Mouse (Mus musculus) embryo, embryonic 11.5 days (tissue): ENCODE measurements around the gene Paqr8.

Source experiments
- DNase-seq: peaks from one replicate; pipeline ENCODE4 v3.0.0-alpha.2; 2012; ENCODE audit warnings: low read depth, low spot score

The Paqr8 gene

DNA sequence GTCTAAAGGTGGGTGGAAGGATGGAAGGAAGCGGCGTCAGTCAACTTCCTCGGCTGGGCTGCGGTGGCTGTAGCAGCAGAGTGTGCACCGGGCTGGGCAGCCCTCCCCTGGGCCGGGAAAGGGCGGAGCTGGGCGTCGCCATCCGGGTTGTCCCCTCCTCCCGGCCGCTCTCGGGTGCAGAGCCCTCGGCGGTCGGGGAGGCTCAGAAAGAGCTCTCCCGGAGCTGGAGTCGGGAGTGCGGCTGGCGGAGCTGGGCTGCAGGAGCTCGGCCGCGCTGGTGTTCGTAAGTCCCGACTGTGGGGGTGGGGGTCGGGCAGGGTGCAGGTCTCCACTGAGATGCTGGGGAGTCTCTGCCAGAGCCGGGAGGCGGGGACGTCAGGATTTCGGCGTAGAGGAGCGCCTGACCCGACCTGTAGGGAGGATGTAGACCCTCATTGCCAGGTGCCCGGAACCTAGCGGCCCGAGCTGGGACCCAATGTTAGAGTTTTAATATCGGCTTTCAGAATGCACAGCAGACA lies at the start of gene Paqr8:
Gene Paqr8 (plus strand): TSS at position 203 of the 518 bp plus-strand sequence.
- peak; percentile 63 for DNase-seq

DNA sequence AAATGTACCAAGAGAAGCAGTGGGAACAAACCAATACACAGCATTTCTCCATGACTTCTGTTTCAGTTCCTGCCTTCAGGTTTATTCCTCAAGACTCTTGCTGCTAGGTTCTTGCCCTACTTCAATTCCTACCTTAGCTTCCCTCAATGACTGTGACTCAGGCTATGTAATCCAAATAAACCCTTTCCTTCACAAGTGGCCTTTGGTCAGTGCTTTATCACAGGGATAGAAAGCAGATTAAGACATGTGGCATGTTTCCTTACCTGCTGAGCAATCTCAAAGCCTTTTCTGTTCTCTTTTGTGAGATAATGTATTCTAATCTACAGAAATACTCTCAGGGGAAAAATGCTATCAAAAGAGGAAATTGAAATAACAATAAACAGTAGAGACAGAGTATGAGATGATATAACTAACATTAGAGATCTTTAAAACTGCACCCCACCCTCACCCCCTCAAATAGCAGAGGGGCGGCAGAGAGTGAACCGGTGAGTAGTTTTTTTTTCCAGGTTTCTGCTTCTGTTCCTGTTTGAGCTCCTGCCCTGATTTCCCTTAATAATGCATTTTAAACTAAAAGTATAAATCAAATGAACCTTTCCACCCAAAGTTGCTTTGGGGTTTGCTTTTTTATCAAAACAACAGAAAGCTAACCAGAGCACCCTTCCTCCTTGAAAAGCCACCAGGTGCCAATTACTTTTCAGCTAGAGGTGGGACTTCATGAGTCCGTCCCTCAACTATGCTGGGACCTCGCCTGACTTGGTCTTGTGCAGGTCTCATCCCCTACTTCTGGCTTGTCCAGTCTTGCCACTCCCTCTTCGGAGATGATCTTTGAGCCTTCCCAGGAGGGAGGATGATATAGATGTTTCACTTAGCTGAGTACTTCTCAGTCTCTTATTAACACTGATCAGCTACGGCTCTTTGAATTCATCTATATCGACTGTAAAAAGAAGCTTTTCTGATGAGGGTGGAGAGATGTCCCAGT lies 33.2 kb upstream of the Paqr8 start:
- DNase-seq: no peak

DNA sequence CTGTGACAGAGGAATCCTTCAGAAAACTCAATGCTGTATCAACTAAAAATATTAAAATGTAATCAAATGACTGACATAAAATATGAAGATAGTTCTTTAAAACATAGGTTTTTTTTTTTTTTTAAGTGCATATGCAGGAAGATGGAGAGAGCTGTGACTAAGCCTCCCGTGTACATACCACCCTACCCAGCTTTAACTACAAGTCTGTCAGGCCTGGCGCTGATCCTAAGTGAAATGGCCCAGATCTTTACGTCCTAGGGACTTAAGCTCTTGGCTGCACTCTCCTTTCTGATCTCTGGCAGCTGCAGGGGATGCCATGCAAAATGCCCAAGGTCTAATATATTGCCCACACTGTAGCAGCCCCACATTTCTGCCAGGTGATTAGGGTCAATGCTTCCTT lies 29.6 kb upstream of the Paqr8 start:
- DNase-seq: no peak

DNA sequence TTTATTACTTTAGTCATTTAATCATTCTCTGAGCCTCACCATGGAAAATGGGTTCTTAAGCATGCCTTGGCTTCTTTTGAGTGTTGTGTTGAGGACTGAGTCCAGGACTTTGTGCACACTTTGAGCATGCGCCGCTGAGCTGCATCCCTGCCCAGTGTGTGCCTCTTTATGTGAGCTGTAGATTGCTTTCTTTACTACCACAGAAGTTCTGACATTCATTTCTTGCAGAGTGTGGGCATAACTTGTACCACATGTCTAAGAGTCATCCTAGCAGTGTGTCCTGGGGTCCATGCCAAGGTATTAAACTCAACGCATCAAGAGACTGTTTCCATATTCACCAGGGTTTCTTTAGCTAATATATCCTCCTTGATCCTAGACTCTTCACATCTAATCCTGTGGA lies 28.5 kb upstream of the Paqr8 start:
- DNase-seq: no peak

DNA sequence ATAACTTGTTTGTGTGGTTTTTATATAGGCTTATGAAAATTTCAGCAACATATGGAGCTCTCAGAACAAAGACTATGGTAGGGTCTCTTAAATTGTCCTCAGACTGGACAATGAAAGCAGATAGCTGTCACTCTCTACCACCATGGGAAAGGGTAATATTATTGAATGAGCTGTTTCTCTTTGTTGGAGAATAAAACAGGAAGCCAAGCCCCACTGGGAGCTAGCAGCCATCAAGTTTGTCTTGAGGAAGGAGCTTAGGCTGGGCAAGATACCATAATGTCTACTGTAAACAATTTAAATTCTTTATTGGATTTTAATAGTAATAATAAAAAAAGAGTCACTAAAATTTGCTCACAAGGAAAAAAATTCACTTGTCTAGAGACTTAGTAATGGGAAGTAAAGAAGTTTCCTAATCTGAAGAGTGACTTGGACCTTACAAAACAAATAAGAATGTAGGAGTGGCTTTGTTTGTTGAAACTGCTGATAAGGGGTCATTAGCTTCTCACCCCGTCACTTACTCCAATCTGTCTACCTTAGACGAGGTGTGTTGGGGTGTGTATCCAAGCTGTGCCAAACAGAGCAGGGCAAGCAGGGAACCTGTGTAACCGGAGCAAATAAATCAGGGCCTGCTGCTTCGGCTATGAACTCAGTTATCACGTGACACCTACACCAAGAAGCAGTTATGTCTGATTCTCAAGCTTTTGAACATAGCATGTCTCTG lies 26.8 kb upstream of the Paqr8 start:
- DNase-seq: no peak

DNA sequence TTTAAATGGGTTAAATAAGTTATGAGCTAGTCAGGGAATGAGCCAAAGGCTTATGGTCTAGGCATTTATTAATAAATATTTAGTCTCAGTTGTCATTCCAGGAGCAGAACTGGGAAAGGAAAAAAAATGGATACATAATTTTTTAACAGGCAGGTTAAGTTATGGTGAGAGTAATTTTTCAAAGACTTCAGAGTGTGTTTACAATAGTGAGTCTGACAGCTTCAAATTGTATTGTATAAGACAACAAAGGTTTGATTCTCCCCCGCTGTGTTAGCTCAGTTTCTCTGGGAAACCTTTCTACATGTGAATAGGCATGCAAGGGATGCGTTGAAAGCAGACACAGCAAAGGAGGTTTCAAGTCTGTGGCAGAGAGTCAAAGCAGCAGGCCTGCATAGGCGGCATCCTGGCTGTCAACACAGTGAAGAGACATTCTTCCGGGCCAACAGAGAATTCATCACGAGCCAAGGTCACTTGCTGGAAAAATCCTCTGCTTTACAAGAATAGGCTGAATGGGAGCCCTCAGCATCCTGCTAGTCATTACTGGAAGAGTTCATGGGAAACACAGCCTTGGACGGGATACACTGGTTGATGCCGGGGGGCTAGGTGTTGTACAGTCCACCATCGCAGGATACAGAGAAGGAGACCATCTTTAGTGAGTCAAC lies 23.0 kb upstream of the Paqr8 start:
- DNase-seq: no peak

DNA sequence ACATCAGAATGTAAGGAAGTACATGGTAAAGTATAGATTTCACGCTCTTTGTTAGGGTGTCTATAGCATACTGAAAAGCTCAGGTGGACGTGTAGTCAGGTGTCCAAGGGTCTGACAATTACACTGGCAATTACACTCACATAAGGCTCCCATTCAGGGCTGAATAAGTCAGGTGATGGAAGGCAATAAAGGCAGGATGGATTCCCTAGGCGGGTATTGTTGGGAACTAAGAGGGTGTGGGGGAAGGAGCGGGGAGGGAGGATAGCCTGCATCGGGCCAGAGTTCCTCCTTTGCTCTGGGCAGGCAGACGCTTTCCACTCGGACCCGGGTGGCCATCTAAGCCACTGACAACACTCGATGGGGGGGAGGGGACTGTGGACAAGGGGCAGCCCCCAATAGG lies 22.4 kb upstream of the Paqr8 start:
- DNase-seq: no peak

DNA sequence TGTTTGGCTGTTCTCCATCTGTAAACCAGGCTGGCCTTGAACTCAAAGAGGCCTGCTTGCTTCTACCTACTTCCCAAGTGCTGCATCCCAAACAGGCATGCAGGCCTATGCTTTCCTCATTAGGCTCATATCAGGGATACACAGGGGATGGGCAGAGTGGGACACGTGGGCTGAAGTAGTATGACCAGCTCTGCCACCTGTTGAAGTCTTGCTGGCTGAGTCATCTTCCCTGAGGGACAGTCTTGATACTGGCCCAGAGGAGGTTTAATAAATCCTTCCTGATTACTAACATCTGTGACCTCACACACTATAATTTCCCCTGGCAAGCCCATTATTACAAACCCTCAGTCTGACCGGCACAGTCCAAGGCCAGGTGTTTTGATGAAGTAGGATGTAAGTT lies 19.5 kb upstream of the Paqr8 start:
- no peak for DNase-seq

DNA sequence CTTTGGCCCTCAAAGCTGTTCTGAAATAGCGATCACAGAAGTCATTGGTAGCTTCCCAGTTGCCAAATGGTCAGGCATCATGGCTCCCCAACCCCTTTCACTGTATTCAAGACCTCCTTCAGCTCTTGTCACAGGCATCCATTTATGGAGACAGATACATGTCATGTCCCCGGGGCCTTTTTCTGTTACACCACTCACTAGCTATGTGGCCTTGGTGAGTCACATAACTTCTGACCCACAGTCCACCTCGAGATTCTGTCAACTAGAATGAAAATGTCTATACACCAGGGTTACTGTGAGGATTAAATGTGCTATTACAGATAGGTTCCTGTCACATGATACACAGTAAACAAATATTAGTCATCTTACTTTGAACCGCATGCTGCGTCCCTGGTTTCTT lies 17.9 kb upstream of the Paqr8 start:
- DNase-seq: no peak

DNA sequence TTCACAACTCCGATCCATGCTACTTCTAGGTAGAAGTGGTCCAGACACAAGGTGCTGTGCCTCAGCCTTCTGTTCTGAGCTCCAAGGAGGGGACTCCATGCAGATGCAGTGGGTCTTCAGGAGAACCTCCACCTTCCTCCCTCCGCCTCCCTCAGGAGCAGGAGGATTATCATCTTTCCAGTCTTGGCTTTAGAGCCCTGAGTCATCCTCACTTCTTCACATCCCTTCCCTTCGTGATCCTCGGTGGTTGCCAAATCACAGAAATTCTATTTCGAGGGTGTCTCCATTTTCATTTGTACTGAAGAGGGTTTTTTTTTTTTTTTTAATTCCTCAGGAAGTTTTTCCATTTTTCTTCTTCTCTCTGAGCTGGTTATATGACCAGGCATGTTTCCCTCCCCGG lies 16.3 kb upstream of the Paqr8 start:
- DNase-seq: no peak

DNA sequence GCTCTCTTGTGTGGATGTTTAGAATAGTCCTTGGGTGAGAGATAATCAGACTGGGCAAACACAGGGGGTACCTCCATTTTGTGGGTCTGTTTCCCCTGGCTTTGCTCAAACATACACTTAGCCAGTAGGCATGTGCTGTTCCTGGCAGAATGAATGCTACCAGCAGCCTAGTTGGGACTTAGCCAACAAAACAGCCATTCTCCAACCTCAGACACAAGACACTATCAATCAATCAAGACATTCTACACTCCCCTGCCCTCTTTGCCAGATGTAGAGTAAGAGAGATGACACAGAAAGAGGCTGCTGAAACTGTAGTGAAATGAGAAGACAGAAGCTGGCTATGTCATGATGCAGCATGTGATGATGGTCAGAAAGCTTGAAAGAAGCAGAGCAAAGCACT lies 13.1 kb upstream of the Paqr8 start:
- DNase-seq: no peak

DNA sequence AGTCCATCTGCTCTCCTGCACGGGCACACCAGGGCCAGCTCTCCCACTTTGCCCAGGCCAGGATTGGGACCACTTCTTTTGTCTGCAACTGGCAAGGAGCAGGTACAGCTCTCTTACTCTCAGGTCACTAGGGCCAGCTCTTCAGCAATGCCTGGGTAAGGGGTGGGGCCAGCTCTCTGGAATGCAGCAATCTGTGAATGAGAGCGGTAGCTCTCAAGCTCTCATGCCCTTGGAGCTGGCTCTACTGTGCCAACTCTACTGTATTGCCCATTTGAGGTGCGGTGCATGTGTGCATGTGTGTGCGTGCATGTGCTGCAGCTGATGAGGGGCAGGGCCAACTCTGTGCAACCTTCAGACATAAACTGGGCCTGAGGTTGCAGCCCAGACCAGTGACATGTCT lies 11.0 kb upstream of the Paqr8 start:
- DNase-seq: no peak

DNA sequence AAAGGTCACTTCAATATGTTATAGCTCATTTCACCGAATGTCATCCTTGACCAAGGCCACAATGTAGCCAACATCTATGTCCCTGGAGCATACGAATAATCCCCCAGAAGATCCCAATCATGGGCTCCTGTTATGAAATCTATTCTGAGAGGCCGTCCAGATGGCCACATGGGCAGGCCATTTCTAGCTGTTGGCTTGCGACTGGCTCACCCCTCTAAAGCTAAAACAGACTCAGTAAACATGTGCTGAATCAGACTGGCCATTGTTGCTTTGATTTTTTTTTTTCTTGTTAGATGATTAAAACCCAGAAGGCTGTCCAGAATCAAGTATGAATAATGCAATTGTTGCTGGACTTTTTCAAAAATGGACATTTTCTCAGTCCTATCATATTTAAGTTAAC lies 7.3 kb upstream of the Paqr8 start:
- no peak for DNase-seq

DNA sequence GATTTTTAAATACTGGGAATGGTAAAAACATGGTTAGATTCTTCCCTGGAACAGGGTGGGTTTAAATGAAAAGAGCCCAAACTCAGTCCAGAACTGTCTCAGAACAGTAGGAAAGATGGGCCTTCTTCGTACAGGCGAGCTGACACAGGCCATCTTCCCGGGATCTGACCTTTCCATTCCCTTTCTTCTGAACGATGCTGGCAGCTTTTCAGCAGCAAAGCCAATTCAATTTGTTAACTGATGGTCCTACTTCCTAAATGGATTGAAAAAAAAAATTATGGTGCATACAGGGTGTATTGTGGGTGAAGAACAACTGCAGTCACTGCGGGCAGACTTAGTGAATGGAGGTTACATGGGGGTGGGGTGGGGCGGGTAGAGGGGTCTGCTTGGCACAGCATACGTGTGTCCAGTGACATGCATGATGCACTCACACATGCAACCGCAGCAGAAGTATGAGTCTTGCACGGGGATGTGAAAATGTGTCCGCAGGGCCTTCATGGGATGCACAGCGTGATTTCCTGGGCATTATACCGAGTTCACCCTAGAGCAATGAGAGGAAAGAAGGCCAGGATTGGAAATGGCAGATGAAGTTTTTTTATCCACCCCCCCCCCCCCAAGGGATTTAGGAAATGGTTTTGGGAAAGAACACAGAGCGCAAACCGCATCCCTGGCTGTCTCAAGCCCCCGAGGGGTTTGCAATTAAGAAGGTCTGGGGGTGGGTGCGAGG lies 566 bp upstream of the Paqr8 start:
- no peak for DNase-seq

DNA sequence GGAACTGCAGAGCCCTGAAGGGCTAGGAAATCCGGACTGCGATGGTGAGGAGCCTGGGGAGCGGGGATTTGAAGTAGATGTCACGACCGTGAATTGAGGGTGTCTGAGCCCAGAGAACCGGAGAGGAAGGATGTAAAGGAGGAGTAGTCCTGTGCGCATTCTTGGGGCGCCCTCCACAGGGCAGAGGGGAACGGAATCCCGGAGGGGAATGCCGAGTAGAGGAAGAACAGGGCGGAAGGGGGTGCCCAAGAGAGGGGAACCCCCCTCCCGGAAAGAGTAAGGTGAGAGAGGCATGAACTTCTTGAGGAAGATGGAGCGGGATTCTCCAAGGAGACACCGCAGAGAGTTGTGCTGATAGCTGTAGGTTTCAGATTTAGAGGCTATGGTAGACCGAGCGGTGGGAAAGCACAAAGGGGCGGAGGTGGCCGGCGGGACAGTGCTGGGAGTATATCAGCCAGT lies 564 bp downstream of the Paqr8 start:
- DNase-seq: no peak

DNA sequence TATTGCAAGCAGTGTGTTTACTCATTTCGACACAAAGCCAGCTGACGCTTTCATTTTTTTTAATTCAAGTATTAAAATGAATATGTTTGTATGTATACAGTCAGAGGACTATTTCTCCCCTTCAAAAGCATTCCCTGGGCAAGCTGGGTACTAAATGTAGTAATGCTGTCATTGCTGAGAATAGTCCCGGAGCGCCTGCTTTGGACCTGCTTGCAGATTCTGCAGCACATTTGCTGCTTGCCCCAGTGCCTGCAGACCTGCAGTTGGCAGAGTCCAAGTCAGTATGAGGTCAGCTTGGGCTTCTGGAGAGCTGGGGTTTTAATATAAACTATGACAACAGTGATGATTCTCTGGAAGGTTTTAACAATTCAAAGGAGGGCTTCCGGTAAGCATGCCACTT lies 2.7 kb downstream of the Paqr8 start:
- DNase-seq: no peak

DNA sequence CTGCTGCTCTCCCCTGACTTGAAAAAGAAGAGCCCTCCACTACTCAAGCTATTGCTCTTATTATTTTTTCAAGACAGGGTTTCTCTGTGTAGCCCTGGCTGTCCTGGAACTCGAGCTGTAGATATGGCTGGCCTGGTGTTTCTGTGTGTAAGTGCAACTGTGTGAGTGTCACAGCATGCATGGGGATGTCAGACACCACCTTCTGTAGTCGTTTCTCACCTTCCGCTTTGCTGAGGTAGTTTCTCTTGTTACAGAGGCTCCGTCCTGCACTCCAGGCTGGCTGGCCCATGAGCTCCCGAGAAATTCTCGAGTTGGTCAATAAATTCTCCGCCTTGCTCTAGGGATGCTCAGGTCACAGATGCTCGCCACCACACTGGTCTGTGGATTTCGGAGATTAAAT lies 8.0 kb downstream of the Paqr8 start:
- no peak for DNase-seq

DNA sequence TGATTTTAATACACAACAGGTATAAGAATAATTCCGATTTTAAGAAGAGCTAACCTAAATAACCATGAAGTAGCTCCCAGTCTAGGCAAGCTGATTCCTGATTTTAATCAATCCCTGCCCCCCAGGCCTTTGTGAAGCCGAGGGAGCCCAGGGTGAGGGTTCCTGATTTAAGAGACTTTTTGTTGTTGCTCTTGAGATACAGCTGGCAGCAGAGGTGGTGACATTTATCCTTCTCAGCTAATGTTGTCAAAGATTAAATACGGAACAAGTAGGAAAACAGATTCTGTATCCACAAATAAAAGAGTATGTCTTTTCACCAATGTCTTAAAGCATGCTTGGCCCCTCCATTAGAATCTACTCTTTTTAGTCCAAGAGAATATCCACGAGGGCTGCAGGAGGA lies 9.9 kb downstream of the Paqr8 start:
- no peak for DNase-seq

DNA sequence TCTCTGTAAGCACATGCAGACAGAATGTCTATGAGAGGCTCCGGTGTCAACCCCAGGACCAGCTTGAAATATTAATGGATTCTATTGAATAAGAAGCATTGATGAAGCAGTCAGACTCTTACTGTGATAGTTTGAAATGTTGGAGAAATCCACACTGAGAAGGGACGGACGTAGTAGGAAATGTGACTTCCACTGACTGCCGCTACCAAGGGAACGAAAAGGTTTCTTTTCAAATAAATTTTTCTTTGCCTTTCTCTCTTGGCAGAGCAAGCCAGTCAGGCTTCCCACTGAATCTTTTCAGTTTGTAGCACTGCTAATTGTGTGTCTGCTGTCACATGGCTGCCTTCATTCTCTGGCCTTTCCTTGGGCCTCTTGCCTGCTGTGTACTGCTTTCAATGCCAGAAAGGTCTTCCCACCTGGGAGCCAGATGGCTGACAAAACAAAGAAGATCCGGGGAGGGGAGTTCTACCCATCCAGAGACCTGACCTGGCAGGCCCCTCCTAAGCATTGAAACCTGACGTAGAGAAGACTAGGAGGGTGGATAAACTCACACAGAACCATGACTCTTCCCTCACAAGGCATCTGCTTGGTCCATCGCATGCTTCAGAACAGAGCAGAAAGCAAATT lies 15.2 kb downstream of the Paqr8 start:
- DNase-seq: no peak

DNA sequence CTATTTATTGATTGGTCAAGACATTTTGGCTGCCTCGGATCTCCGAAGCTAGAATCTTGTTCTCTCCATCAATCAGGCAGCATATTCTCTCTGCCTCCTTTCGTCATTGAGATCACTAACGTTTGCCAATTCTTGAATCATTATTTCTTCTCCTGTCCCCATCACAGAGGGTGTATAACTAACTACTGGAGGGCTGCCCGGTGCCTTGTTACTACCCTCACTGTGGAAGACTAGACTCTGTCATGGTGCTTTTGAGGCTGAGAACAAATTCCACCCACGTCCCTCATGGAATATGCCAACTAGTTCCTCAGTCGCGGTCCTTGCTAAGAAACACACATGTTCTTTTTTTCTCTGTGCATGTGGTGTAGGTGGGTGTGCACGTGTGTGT lies 15.7 kb downstream of the Paqr8 start:
- DNase-seq: no peak

DNA sequence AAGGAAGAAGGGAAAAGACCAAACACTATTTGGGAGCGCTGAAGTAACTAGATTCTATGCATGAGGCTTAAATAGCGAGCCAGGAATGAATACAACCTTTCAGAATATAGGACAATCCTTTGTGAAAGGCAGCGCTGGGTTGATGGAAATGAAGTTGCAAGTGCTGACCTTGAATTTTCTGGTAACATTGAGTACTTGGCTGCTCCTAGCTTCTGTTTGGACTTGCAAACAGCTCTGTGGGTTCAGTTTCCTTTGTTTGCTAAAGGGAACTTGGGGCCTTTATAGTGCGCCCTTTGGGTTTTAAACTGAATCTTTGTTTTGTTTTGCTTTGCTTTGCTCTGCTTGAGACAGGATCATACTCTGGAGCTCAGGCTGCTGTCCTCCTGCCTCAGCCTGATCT lies 18.1 kb downstream of the Paqr8 start:
- no peak for DNase-seq
